Mouse (Mus musculus) MEL (cell line): Measurements from ENCODE around the gene Ambra1. TPM values are rescaled to one million over a fixed set of nuclear protein-coding genes. Genes with fewer than 3 reads are reported as not detected.

Experiments
- DNase-seq: peaks from one replicate; pipeline ENCODE4 v3.0.0; 2011; ENCODE audit warnings: low read depth, low spot score
- H3K27ac ChIP-seq: 2 replicates; pipeline ENCODE4 v1.5.1; 2012; ENCODE audit warnings: low read depth, mild to moderate bottlenecking, control low read depth, low read length, moderate library complexity; ENCODE audit not compliant: control insufficient read depth
- H3K27me3 ChIP-seq, 2 experiments: fragments of 150-350 bp in 1 of 2; sonication (generic) in 1 of 2; 2 replicates each; pipeline ENCODE4 v1.6.1; 2012; ENCODE audit warnings: low read length in 2 of 2, mild to moderate bottlenecking in 2 of 2, improper control_type of control experiment in 1 of 2, moderate library complexity in 1 of 2; ENCODE audit not compliant: insufficient read depth in 2 of 2, control insufficient read depth in 1 of 2
- H3K36me3 ChIP-seq, 2 experiments: 2 replicates each; pipeline ENCODE4 v1.6.1; 2012 to 2014; ENCODE audit warnings: low read length in 2 of 2, improper control_type of control experiment in 1 of 2, inconsistent platforms in 1 of 2, mild to moderate bottlenecking in 1 of 2; ENCODE audit not compliant: insufficient read depth in 2 of 2, control insufficient read depth in 1 of 2
- H3K4me1 ChIP-seq, 2 experiments: fragments of 150-350 bp in 1 of 2; sonication (generic) in 1 of 2; 2 replicates each; pipeline ENCODE4 v1.6.1; 2012; ENCODE audit warnings: low read length in 2 of 2, improper control_type of control experiment in 1 of 2, mild to moderate bottlenecking in 1 of 2; ENCODE audit not compliant: insufficient read depth in 2 of 2, control insufficient read depth in 1 of 2
- H3K4me3 ChIP-seq, 2 experiments: fragments of 150-350 bp in 1 of 2; sonication (generic) in 1 of 2; 2 replicates each; pipeline ENCODE4 v1.5.1; 2012; ENCODE audit warnings: low read depth in 2 of 2, low read length in 2 of 2, mild to moderate bottlenecking in 2 of 2, moderate library complexity in 2 of 2, control low read depth in 1 of 2, improper control_type of control experiment in 1 of 2; ENCODE audit not compliant: control insufficient read depth in 1 of 2, insufficient read depth in 1 of 2
- H3K79me2 ChIP-seq: 2 replicates; pipeline ENCODE4 v1.6.1; 2012; ENCODE audit warnings: mild to moderate bottlenecking, low read length, moderate library complexity; ENCODE audit not compliant: control insufficient read depth, poor library complexity, insufficient read depth
- H3K9ac ChIP-seq: 2 replicates; pipeline ENCODE4 v1.6.1; 2012; ENCODE audit warnings: low read depth, mild to moderate bottlenecking, control low read depth, low read length, moderate library complexity; ENCODE audit not compliant: control insufficient read depth, poor library complexity, severe bottlenecking
- H3K9me3 ChIP-seq: fragments of 150-350 bp; sonication (generic); replicated peaks from 2 replicates; pipeline ENCODE4 v1.6.1; 2012; ENCODE audit warnings: mild to moderate bottlenecking, low read length, improper control_type of control experiment, moderate library complexity; ENCODE audit not compliant: insufficient read depth
- BHLHE40 ChIP-seq: IDR thresholded peaks from 2 replicates; pipeline ENCODE4 v1.6.1; 2012; ENCODE audit warnings: low read depth, mild to moderate bottlenecking, inconsistent platforms, low read length, improper control_type of control experiment, borderline replicate concordance
- CHD1 ChIP-seq: IDR thresholded peaks from 2 replicates; pipeline ENCODE4 v1.6.1; 2012; ENCODE audit warnings: low read depth, mild to moderate bottlenecking, inconsistent platforms, low read length, improper control_type of control experiment
- CTCF ChIP-seq, 3 experiments: IDR thresholded peaks in 2 of 3; conservative IDR thresholded peaks in 1 of 3; 2 replicates each; pipeline ENCODE4 v1.5.1; 2011 to 2012; ENCODE audit warnings: low read length in 3 of 3, low read depth in 2 of 3, mild to moderate bottlenecking in 2 of 3, improper control_type of control experiment in 1 of 3, inconsistent platforms in 1 of 3, mixed read lengths in 1 of 3, moderate library complexity in 1 of 3; ENCODE audit not compliant: control insufficient read depth in 1 of 3, insufficient read depth in 1 of 3, poor library complexity in 1 of 3, severe bottlenecking in 1 of 3
- E2F4 ChIP-seq: IDR thresholded peaks from 2 replicates; pipeline ENCODE4 v1.6.1; 2011; ENCODE audit warnings: low read depth, low read length, improper control_type of control experiment, borderline replicate concordance
- ELF1 ChIP-seq: IDR thresholded peaks from 2 replicates; pipeline ENCODE4 v1.6.1; 2014; ENCODE audit warnings: low read depth, mild to moderate bottlenecking, inconsistent platforms, low read length, improper control_type of control experiment, moderate library complexity
- ETS1 ChIP-seq: IDR thresholded peaks from 2 replicates; pipeline ENCODE4 v1.6.1; 2012; ENCODE audit warnings: low read depth, mild to moderate bottlenecking, inconsistent platforms, low read length, improper control_type of control experiment, moderate library complexity
- GABPA ChIP-seq: IDR thresholded peaks from 2 replicates; pipeline ENCODE4 v1.6.1; 2012; ENCODE audit warnings: low read depth, mild to moderate bottlenecking, inconsistent platforms, low read length, improper control_type of control experiment, moderate library complexity
- GATA1 ChIP-seq: IDR thresholded peaks from 2 replicates; pipeline ENCODE4 v1.6.1; 2011; ENCODE audit warnings: low read depth, low read length, improper control_type of control experiment
- POLR2AphosphoS2 ChIP-seq: IDR thresholded peaks from 2 replicates; pipeline ENCODE4 v1.6.1; 2011; ENCODE audit warnings: low read length, improper control_type of control experiment
- RAD21 ChIP-seq: IDR thresholded peaks from 2 replicates; pipeline ENCODE4 v1.6.1; 2011; ENCODE audit warnings: mild to moderate bottlenecking, low read depth, low read length, improper control_type of control experiment
- RCOR1 ChIP-seq: IDR thresholded peaks from 2 replicates; pipeline ENCODE4 v1.6.1; 2012; ENCODE audit warnings: low read depth, mild to moderate bottlenecking, inconsistent platforms, low read length, improper control_type of control experiment
- SMC3 ChIP-seq: IDR thresholded peaks from 2 replicates; pipeline ENCODE4 v1.6.1; 2011; ENCODE audit warnings: low read depth, low read length, improper control_type of control experiment
- TCF12 ChIP-seq: IDR thresholded peaks from 2 replicates; pipeline ENCODE4 v1.6.1; 2014; ENCODE audit warnings: low read depth, mild to moderate bottlenecking, inconsistent platforms, low read length, improper control_type of control experiment, moderate library complexity
- ZC3H11A ChIP-seq: IDR thresholded peaks from 2 replicates; pipeline ENCODE4 v1.6.1; 2012; ENCODE audit warnings: low read depth, mild to moderate bottlenecking, inconsistent platforms, low read length, improper control_type of control experiment
- ZKSCAN1 ChIP-seq: IDR thresholded peaks from 2 replicates; pipeline ENCODE4 v1.6.1; 2012; ENCODE audit warnings: low read depth, mild to moderate bottlenecking, inconsistent platforms, low read length, improper control_type of control experiment, moderate library complexity
- ZMIZ1 ChIP-seq: IDR thresholded peaks from 2 replicates; pipeline ENCODE4 v1.6.1; 2012; ENCODE audit warnings: low read depth, mild to moderate bottlenecking, inconsistent platforms, low read length, improper control_type of control experiment, moderate library complexity
- polyA plus RNA-seq, 2 experiments: library from polyadenylated mRNA; stranded (reverse) in 1 of 2; unstranded in 1 of 2; fragments of >175 nt in 1 of 2; fragments of >200 nt in 1 of 2; gene quantifications; 2 replicates each; pipeline versions ENCODE4 v1.2.1 to v1.2.4; 2012; ENCODE audit warnings: low replicate concordance in 2 of 2, low read depth in 1 of 2; ENCODE audit not compliant: insufficient read length in 2 of 2, insufficient read depth in 1 of 2, missing spikeins in 1 of 2
- total RNA-seq: library from RNA; depleted of rRNA; stranded (reverse); fragments of 300-350 nt; gene quantifications from 2 replicates; pipeline ENCODE4 v1.2.3, GENCODE M21; 2012

Gene Ambra1
- total and polyA plus RNA-seq, 3 experiments, result 14.6 to 24.7 TPM; not detected in 1

DNA sequence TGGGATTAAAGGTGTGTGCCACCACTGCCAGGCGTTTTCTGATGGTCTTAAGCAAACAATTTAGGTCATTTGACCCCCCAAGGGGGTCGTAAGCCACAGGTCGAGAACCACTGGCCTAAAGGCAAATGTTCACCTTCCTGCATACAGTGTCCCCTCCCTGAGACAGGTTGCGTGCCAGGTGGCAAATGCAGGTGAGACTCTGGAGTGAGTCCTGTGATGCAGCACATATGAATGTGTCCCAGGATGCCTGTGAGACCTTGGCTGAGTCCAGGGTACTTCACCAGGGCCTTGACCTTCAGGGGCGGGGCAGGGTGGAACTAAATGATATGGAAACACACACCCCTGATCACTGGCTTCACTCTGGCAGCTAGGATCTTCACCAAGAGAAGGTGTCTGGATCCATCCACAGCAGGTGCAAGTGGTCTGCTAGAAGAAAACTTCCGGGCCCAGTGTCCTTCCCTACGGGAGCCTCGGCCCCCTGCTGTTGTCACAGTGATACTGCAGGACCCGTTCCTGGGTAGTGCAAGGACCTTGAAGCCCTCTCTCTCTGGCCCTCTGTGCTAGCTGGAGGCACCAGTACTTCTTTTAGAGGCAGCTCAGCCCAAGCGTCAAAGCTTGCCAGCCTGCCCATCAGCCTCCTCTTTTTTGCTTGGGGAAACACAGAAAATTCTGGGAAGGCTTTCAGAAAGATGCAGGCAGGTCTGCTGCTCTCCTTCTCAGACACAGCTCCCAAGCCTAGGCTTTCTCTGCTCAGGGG is 228.9 kb downstream of the Ambra1 start:
- no peaks in the 10 kb centered on the region for H3K27me3 ChIP-seq
- no peaks in the 10 kb centered on the region for H3K9me3 ChIP-seq
- peak; percentile 47 to 62 (median 57) for TF ChIP-seq CTCF (IDR thresholded peaks at IDR 0.05 in 2 of 3, conservative IDR thresholded peaks at IDR 0.05 in 1 of 3; ENCODE audit: control insufficient read depth in 1 of 3, insufficient read depth in 1 of 3, low read depth in 2 of 3, low read length in 3 of 3, poor library complexity in 1 of 3, severe bottlenecking in 1 of 3)
- TF ChIP-seq SMC3, result peak; percentile 39
- TF ChIP-seq ZC3H11A, result no peak
- H3K9ac ChIP-seq, result no peak overlapping the region
- peak; percentile 39 for DNase-seq
- peaks cover 9 to 43% of the 10 kb centered on the region in 2 experiments for H3K4me1 ChIP-seq
- peaks cover 54% of the 10 kb centered on the region for H3K79me2 ChIP-seq
- H3K4me3 ChIP-seq, result no peak overlapping the region
- peaks cover 0 to 42% of the 10 kb centered on the region in 2 experiments; a peak in 3 of 4 replicates for H3K36me3 ChIP-seq
- no peak overlapping the region for H3K27ac ChIP-seq

DNA sequence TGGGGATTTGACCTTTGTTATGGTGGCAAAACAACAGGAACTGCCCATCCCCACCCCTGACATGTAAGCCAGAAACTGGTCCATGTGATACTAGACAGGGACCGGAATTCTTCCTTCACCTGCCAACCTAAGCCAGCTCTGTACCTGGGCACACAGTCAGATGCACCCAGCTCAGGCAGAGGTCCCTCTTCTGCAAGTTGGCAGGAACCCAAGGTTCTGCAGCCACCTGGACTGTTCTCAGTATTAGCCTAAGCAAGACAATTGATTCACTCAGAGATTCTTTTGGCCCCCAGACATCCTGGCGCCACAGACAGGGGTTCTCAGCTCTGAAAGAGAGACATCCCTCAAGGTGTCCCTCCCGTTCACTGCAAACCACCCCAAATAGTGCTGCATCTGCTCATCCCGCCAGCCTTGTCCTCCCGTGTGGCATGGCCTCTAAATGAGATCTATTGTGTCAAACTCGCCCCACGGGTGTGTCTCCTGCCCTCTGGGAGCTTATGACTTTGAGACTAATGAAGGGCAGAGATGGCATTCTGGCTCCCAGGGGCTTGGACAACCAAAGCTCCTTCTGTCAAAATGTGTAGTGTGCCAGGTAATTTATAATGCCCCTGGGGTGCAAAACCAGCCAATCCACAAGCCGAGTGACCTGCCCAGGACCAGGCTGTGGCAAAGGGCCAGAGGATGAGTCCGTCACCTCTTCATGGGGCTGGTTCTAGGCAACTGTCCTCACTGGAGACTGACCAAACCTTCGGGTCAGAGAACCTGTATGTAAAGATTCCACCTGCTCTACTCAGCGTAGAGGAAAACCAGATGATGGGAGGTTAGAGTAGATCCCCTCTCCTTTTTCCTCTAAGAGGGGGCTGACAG is 229.8 kb downstream of the Ambra1 start:
- no peak for DNase-seq
- Histone ChIP-seq H3K36me3 (peaks cover 0 to 41% of the 10 kb centered on the region in 2 experiments; a peak in 3 of 4 replicates), H3K4me1 (peaks cover 13 to 48% of the 10 kb centered on the region in 2 experiments), H3K9ac (no peak overlapping the region), H3K79me2 (peaks cover 51% of the 10 kb centered on the region), H3K27me3 (no peaks in the 10 kb centered on the region), H3K27ac (no peak overlapping the region), H3K9me3 (no peaks in the 10 kb centered on the region), H3K4me3 (no peak overlapping the region)
- TF ChIP-seq BHLHE40 (no peak), TCF12 (no peak), E2F4 (no peak), ELF1 (no peak), ZKSCAN1 (no peak)

DNA sequence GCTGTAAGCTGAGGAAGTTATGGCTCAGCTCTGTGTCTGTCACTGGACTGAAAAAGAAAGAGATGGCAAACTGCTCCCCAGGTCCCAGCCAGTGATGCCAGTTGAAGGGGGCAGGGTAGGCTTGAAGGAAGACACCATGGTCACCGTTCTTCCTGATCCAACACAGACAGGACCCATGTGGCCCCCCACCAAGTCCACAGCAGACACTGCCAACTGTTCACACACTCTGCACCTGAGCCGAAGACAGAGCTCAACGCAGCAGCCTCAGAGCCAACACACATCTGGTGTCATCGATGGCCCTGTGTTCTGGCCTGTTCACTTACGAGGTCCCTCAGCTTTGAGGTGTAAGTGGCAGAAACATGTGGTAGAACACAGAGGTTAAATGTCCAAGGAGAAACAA is 230.5 kb downstream of the Ambra1 start:
- H3K27me3 ChIP-seq, result no peaks in the 10 kb centered on the region
- peaks cover 0 to 38% of the 10 kb centered on the region in 2 experiments; a peak in 3 of 4 replicates for H3K36me3 ChIP-seq
- H3K9ac ChIP-seq, result no peak overlapping the region
- H3K79me2 ChIP-seq, result peaks cover 45% of the 10 kb centered on the region
- no peak for DNase-seq
- no peak overlapping the region for H3K27ac ChIP-seq
- no peak overlapping the region for H3K4me3 ChIP-seq
- H3K9me3 ChIP-seq, result no peaks in the 10 kb centered on the region
- TF ChIP-seq RCOR1 (no peak), RAD21 (no peak), E2F4 (no peak), CHD1 (no peak), POLR2AphosphoS2 (no peak), BHLHE40 (no peak), GATA1 (no peak), ZMIZ1 (no peak), CTCF (IDR thresholded peaks at IDR 0.05 in 2 of 3, conservative IDR thresholded peaks at IDR 0.05 in 1 of 3; ENCODE audit: control insufficient read depth in 1 of 3, insufficient read depth in 1 of 3, low read depth in 2 of 3, low read length in 3 of 3, poor library complexity in 1 of 3, severe bottlenecking in 1 of 3) (no peak), ETS1 (no peak), GABPA (no peak)
- peaks cover 13 to 49% of the 10 kb centered on the region in 2 experiments for H3K4me1 ChIP-seq
